ENCODE assay signal across 8 mouse cellular contexts in genomic region chr7:24253779-24254615, GRCm38 (mm10). TPM values are rescaled to one million over a fixed set of nuclear protein-coding genes. Genes with fewer than 3 reads are reported as not detected.
DNase-seq lines count a peak whose midpoint lies in the region; ATAC-seq and TF ChIP-seq lines count a peak whose summit lies in the region.

No protein-coding gene starts in this region.

- no peaks in the 10 kb centered on the region for H3K4me1 ChIP-seq in ES-Bruce4 (ENCODE audit: control insufficient read depth, insufficient read depth, low read length)
- H3K4me1 ChIP-seq in forebrain, embryonic 16.5 days (replicated peaks; ENCODE audit: control insufficient read depth, insufficient read depth, low read length), result peaks cover 11% of the 10 kb centered on the region
- peaks cover 7% of the 10 kb centered on the region; the same call in 1 of the 2 replicates for H3K4me1 ChIP-seq in liver, embryonic 15.5 days (replicated peaks)

- 0 out of 2 replicates have a peak overlapping the region, but pooled peaks have one; percentile 10 for H3K9ac ChIP-seq in ES-Bruce4 (ENCODE audit: low read depth, poor library complexity, severe bottlenecking)
- no peak overlapping the region; the same call in 1 of the 2 replicates for H3K9ac ChIP-seq in forebrain, embryonic 16.5 days (replicated peaks; ENCODE audit: low read depth, low read length)
- H3K9ac ChIP-seq in liver, embryonic 15.5 days, result no peak overlapping the region; the same call in 1 of the 2 replicates

- peak; percentile 85 for DNase-seq in heart, adult 11 months
- no peak for DNase-seq in heart, postnatal 10 days
- DNase-seq in spleen, postnatal 14 days (ENCODE audit: low spot score in 2 of 2), result no peak
- DNase-seq in left cerebral cortex, adult 8-10 months (ENCODE audit: low spot score in 2 of 2), result no peak

- 65% methylated on average over 9 of the region's 9 CpGs for WGBS in forebrain, embryonic 16.5 days
- 54% methylated on average over 9 of the region's 9 CpGs for WGBS in liver, embryonic 15.5 days (ENCODE audit: insufficient replicate concordance)

- H3K27me3 ChIP-seq in ES-Bruce4 (ENCODE audit: control insufficient read depth, insufficient read depth, low read length, poor library complexity, severe bottlenecking), result no peaks in the 10 kb centered on the region
- no peaks in the 10 kb centered on the region for H3K27me3 ChIP-seq in forebrain, embryonic 16.5 days (replicated peaks; ENCODE audit: control insufficient read depth, insufficient read depth, low read length)
- no peaks in the 10 kb centered on the region for H3K27me3 ChIP-seq in liver, embryonic 15.5 days

- peak; percentile 54 for ATAC-seq in forebrain, embryonic 16.5 days
- ATAC-seq in liver, embryonic 15.5 days (ENCODE audit: insufficient read depth), result 0 out of 2 replicates have a peak, but pooled peaks have one; percentile 18
- ATAC-seq in megakaryocyte-erythroid progenitor cell, adult 5-6 weeks (replicated peaks; ENCODE audit: low FRiP score, low TSS enrichment, poor library complexity, severe bottlenecking), result no peak

- no peak for TF ChIP-seq POLR2A in ES-Bruce4 (IDR thresholded peaks at IDR 0.05; ENCODE audit: insufficient read depth, low read length)

- H3K4me3 ChIP-seq in ES-Bruce4 (ENCODE audit: low read depth, low read length), result no peak overlapping the region
- peak overlapping the region; percentile 52 for H3K4me3 ChIP-seq in forebrain, embryonic 16.5 days (replicated peaks; ENCODE audit: low read length)
- peak overlapping the region; percentile 56 for H3K4me3 ChIP-seq in liver, embryonic 15.5 days (replicated peaks)

- no peaks in the 10 kb centered on the region for H3K36me3 ChIP-seq in ES-Bruce4 (ENCODE audit: control insufficient read depth, insufficient read depth, low read length, poor library complexity, severe bottlenecking)
- no peaks in the 10 kb centered on the region for H3K36me3 ChIP-seq in forebrain, embryonic 16.5 days (ENCODE audit: control insufficient read depth, insufficient read depth)
- no peaks in the 10 kb centered on the region for H3K36me3 ChIP-seq in liver, embryonic 15.5 days (replicated peaks)

- TF ChIP-seq CTCF in ES-Bruce4 (IDR thresholded peaks at IDR 0.05; ENCODE audit: low read depth, low read length), result no peak

- intact Hi-C loops in heart, postnatal 10 days (cut with DNase I), result loop anchor here (1.0 to 10.0 kb wide), 4 partner anchors 16 to 122 kb away; partner anchors contain the start of genes Zfp235, Zfp93 and Zfp94

- peaks cover 29% of the 10 kb centered on the region for H3K9me3 ChIP-seq in ES-Bruce4 (replicated peaks; ENCODE audit: control insufficient read depth, insufficient read depth, low read length, poor library complexity, severe bottlenecking)
- no peaks in the 10 kb centered on the region for H3K9me3 ChIP-seq in forebrain, embryonic 16.5 days (ENCODE audit: control insufficient read depth, low read length)
- H3K9me3 ChIP-seq in liver, embryonic 15.5 days (replicated peaks), result no peaks in the 10 kb centered on the region

- peak overlapping the region; percentile 61 for H3K4me2 ChIP-seq in forebrain, embryonic 16.5 days (ENCODE audit: low read length)
- peak overlapping the region; percentile 63 for H3K4me2 ChIP-seq in liver, embryonic 15.5 days

- no peak for TF ChIP-seq EP300 in ES-Bruce4 (IDR thresholded peaks at IDR 0.05; ENCODE audit: insufficient read depth, low read depth, low read length)

- no peak overlapping the region; the same call in 1 of the 2 replicates for H3K27ac ChIP-seq in ES-Bruce4 (ENCODE audit: insufficient read depth, low read length)
- H3K27ac ChIP-seq in forebrain, embryonic 16.5 days (ENCODE audit: low read length), result no peak overlapping the region
- H3K27ac ChIP-seq in liver, embryonic 15.5 days (replicated peaks), result no peak overlapping the region

RNA-seq across cellular contexts. Expression of gene Zfp108, which starts 0.6 kb away (rescaled TPM):
- total RNA-seq in heart, postnatal 10 days (2021), result 1 to 10 TPM; 1.4 to 1.7 TPM
- polyA plus RNA-seq in ES-Bruce4 (2011; ENCODE audit: insufficient read depth, insufficient read length, low read depth, missing spikeins), result 0.36 TPM in 1 of 2 replicates, not detected in the other
- polyA plus RNA-seq in forebrain, embryonic 16.5 days (2015; fragmentation: Nextera tagmentation; extraction: Ambion mirVana), result 5.7 and 6.3 TPM in 2 replicates
- 0.38 and 0.51 TPM in 2 replicates for polyA plus RNA-seq in liver, embryonic 15.5 days (2015; fragmentation: Nextera tagmentation; extraction: Ambion mirVana)
- 0.67 and 1.8 TPM in 2 replicates for total RNA-seq in megakaryocyte-erythroid progenitor cell, adult 5-6 weeks (2014; fragmentation: Nextera tagmentation)
- 1.4 TPM in 1 of 2 replicates, not detected in the other for total RNA-seq in megakaryocyte-erythroid progenitor cell, adult 5-6 weeks (2017)
- 1 to 10 TPM; 7.7 to 9.9 (median 9.0) TPM for total RNA-seq in left cerebral cortex, adult 8-10 months (2022)

RNA-seq across cellular contexts. Expression of gene Zfp93, which starts 16.2 kb away (rescaled TPM):
- 1 to 10 TPM; 3.5 to 5.0 TPM for total RNA-seq in heart, postnatal 10 days (2021)
- polyA plus RNA-seq in ES-Bruce4 (2011; ENCODE audit: insufficient read depth, insufficient read length, low read depth, missing spikeins), result 8.5 and 14.3 TPM in 2 replicates
- polyA plus RNA-seq in forebrain, embryonic 16.5 days (2015; fragmentation: Nextera tagmentation; extraction: Ambion mirVana), result 11.7 and 12.8 TPM in 2 replicates
- 0.88 and 0.93 TPM in 2 replicates for polyA plus RNA-seq in liver, embryonic 15.5 days (2015; fragmentation: Nextera tagmentation; extraction: Ambion mirVana)
- 0.30 and 0.59 TPM in 2 replicates for total RNA-seq in megakaryocyte-erythroid progenitor cell, adult 5-6 weeks (2014; fragmentation: Nextera tagmentation)
- 0.23 and 2.0 TPM in 2 replicates for total RNA-seq in megakaryocyte-erythroid progenitor cell, adult 5-6 weeks (2017)
- 10 to 100 TPM; 12.3 to 15.8 (median 13.6) TPM for total RNA-seq in left cerebral cortex, adult 8-10 months (2022)

RNA-seq across cellular contexts. Expression of gene Zfp109, which starts 16.6 kb away (rescaled TPM):
- 1 to 10 TPM; 1.3 to 2.1 TPM for total RNA-seq in heart, postnatal 10 days (2021)
- polyA plus RNA-seq in ES-Bruce4 (2011; ENCODE audit: insufficient read depth, insufficient read length, low read depth, missing spikeins), result 3.9 and 4.5 TPM in 2 replicates
- polyA plus RNA-seq in forebrain, embryonic 16.5 days (2015; fragmentation: Nextera tagmentation; extraction: Ambion mirVana), result 5.5 and 6.2 TPM in 2 replicates
- polyA plus RNA-seq in liver, embryonic 15.5 days (2015; fragmentation: Nextera tagmentation; extraction: Ambion mirVana), result 1.0 and 1.2 TPM in 2 replicates
- 2.3 and 6.2 TPM in 2 replicates for total RNA-seq in megakaryocyte-erythroid progenitor cell, adult 5-6 weeks (2014; fragmentation: Nextera tagmentation)
- total RNA-seq in megakaryocyte-erythroid progenitor cell, adult 5-6 weeks (2017), result 5.9 and 6.7 TPM in 2 replicates
- 10 to 100 TPM in 3 of 4 experiments, 1 to 10 TPM in 1; 9.5 to 11.8 (median 10.5) TPM for total RNA-seq in left cerebral cortex, adult 8-10 months (2022)

RNA-seq across cellular contexts. Expression of gene Zfp111, which starts 42.8 kb away (rescaled TPM):
- 1 to 10 TPM; 4.7 to 9.8 TPM for total RNA-seq in heart, postnatal 10 days (2021)
- 7.9 and 8.9 TPM in 2 replicates for polyA plus RNA-seq in ES-Bruce4 (2011; ENCODE audit: insufficient read depth, insufficient read length, low read depth, missing spikeins)
- polyA plus RNA-seq in forebrain, embryonic 16.5 days (2015; fragmentation: Nextera tagmentation; extraction: Ambion mirVana), result 7.2 and 7.4 TPM in 2 replicates
- 1.1 TPM in 2 replicates for polyA plus RNA-seq in liver, embryonic 15.5 days (2015; fragmentation: Nextera tagmentation; extraction: Ambion mirVana)
- total RNA-seq in megakaryocyte-erythroid progenitor cell, adult 5-6 weeks (2014; fragmentation: Nextera tagmentation), result 1.0 and 4.6 TPM in 2 replicates
- 7.2 and 8.6 TPM in 2 replicates for total RNA-seq in megakaryocyte-erythroid progenitor cell, adult 5-6 weeks (2017)
- 10 to 100 TPM; 11.5 to 15.4 (median 12.1) TPM for total RNA-seq in left cerebral cortex, adult 8-10 months (2022)

RNA-seq across cellular contexts. Expression of gene Zfp61, which starts 47.0 kb away (rescaled TPM):
- total RNA-seq in heart, postnatal 10 days (2021), result 1 to 10 TPM; 4.0 to 5.5 TPM
- 5.6 and 9.0 TPM in 2 replicates for polyA plus RNA-seq in ES-Bruce4 (2011; ENCODE audit: insufficient read depth, insufficient read length, low read depth, missing spikeins)
- 56.0 and 56.3 TPM in 2 replicates for polyA plus RNA-seq in forebrain, embryonic 16.5 days (2015; fragmentation: Nextera tagmentation; extraction: Ambion mirVana)
- polyA plus RNA-seq in liver, embryonic 15.5 days (2015; fragmentation: Nextera tagmentation; extraction: Ambion mirVana), result 2.1 and 2.6 TPM in 2 replicates
- total RNA-seq in megakaryocyte-erythroid progenitor cell, adult 5-6 weeks (2014; fragmentation: Nextera tagmentation), result 9.3 and 10.9 TPM in 2 replicates
- total RNA-seq in megakaryocyte-erythroid progenitor cell, adult 5-6 weeks (2017), result 16.0 and 47.7 TPM in 2 replicates
- 10 to 100 TPM; 19.0 to 24.4 (median 21.5) TPM for total RNA-seq in left cerebral cortex, adult 8-10 months (2022)
